Mouse (Mus musculus): ENCODE measurements at regions not wholly inside any gene's neighbourhood (a gene's known extent, or its start where the extent isn't known, plus 50 kb on each side); places are given as distances from the start of the nearest gene placed in this dataset.
A peak's percentile ranks its signal among the peaks of the same experiment; 100 is the strongest.
"Not testable (repeated sequence)": the region's sequence is repeated elsewhere in the genome, so short reads cannot be mapped to it uniquely, and the experiment has no call there.

DNA sequence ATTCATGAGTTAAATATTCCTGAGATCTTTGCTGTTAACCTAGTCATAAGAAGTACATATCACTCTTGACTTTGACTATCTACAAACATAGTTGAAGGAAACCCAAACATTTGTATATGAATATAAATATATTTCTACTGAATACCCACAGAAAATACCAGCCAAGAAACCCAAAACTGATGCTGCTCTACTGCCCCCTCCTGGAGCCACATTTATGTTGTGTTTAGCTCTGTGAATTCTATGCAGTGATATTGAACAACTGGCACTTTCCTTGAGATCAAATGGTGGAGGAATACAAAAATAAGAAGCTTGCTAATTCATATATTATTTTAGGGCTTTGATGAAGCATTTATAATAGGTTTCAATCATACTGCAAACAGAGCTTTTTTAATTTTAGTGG is 89.7 kb upstream of the Mageb16 start:
- DNase-seq (ENCODE audit: extremely low spot score in 1 of 2, low spot score in 1 of 2) = peak in 1 of 2 experiments; percentile 54

DNA sequence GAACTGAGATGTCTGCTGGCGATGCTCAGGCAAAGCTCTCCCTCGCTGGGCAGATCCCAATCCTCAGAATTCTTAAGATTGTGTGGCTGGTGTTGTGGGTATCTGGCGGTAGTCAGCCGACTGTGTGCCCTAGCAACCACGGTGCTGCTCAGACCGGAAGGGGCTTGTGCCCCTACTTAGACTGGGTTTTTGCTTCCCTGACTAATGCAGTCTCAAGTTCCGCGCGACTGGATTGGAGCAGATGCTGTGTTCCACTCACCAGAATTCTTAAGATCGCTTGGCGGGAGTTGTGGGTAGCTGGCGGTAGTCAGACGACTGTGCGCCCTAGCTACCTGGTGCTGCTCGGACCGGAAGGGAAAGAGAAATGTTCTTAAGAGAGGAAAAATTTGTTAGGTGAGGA is 87.4 kb upstream of the Mageb16 start:
- not testable (repeated sequence) for DNase-seq (ENCODE audit: extremely low spot score in 1 of 2, low spot score in 1 of 2)
